1 mouse cellular context compared by ENCODE assay signal in the genomic region with DNA sequence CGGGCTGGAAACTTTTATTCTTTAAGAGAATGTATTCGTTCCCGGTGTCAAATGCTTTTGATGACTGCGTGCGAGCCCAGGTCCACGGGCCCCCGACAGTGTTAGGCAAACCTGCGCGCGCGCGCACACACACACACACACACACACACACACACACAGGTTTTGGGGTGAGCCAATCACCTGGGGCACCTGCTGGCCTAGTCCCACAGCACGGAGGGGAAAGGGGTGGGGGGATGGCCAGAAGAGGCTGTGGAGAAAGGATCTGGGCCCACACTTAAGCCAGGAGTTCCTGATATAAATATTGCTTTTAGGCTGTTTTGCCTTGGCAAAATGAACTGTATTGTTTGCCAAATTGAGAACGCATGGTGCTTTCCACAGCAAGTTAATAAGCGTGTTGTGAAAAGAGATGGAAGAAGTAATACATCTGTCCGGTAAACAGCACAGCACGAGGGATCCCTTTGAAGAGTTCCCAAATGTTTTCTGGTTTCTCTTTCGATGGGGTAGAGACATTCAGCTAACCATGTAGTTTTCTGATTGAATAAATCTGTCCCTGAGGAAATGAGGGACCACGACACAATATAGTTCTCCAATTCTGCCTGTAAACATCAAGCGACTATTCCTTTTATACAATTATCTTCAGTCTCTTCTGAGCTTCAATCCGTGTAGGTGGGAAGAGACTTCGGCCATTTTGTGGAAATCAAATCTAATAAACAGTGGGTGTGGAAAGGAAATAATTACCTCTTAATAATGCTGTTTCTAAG.
TF ChIP-seq lines count a peak whose summit lies in the region.

No protein-coding gene starts in this region.

TF ChIP-seq in CH12.LX, 34 proteins besides CTCF, POLR2A, EP300 and RAD21 (continued from another document):
- peak; percentile 25; the same call in 1 of the 2 replicates for TF ChIP-seq SIN3A (IDR thresholded peaks at IDR 0.05; ENCODE audit: low read length)
- no peak for TF ChIP-seq ZMIZ1 (IDR thresholded peaks at IDR 0.05; ENCODE audit: low read depth, low read length)
- 0 out of 2 replicates have a peak, but pooled peaks have one; percentile 6 for TF ChIP-seq MEF2A (IDR thresholded peaks at IDR 0.05; ENCODE audit: borderline replicate concordance, low read depth, low read length)
